Mouse (Mus musculus) midbrain, embryonic 16.5 days (tissue): ENCODE results near the gene Cfap77. TPM values are rescaled to one million over a fixed set of nuclear protein-coding genes. Genes with fewer than 3 reads are reported as not detected.

Source experiments
- ATAC-seq: fragments of 200-750 bp; cut with Nextera tagmentation; 2 replicates; pipeline ENCODE4 v1.8.0; 2017; ENCODE audit warnings: moderate TSS enrichment
- H3K27ac ChIP-seq: fragments of 300-500 bp; sonication (generic); 2 replicates; pipeline ENCODE4 v1.5.1; 2014; ENCODE audit warnings: mild to moderate bottlenecking, low read length, mixed read lengths
- H3K27me3 ChIP-seq: fragments of 300-500 bp; sonication (generic); 2 replicates; pipeline ENCODE4 v1.6.1; 2014; ENCODE audit warnings: low read depth, low read length, mixed read lengths; ENCODE audit not compliant: control insufficient read depth, insufficient read depth
- H3K36me3 ChIP-seq: fragments of 300-500 bp; sonication (generic); 2 replicates; pipeline ENCODE4 v1.6.1; 2014; ENCODE audit warnings: mild to moderate bottlenecking, low read length, moderate library complexity, mixed read lengths; ENCODE audit not compliant: control insufficient read depth, insufficient read depth
- H3K4me1 ChIP-seq: fragments of 300-500 bp; sonication (generic); 2 replicates; pipeline ENCODE4 v1.6.1; 2014; ENCODE audit warnings: mild to moderate bottlenecking, low read length, mixed read lengths; ENCODE audit not compliant: control insufficient read depth, insufficient read depth
- H3K4me2 ChIP-seq: fragments of 300-500 bp; sonication (generic); 2 replicates; pipeline ENCODE4 v1.6.1; 2014; ENCODE audit warnings: mild to moderate bottlenecking, low read length, mixed read lengths
- H3K4me3 ChIP-seq: fragments of 300-500 bp; sonication (generic); 2 replicates; pipeline ENCODE4 v1.5.1; 2014; ENCODE audit warnings: low read depth, mild to moderate bottlenecking, low read length, moderate library complexity, mixed read lengths
- H3K9ac ChIP-seq: fragments of 300-500 bp; sonication (generic); 2 replicates; pipeline ENCODE4 v1.6.1; 2014; ENCODE audit warnings: low read depth, low read length, mixed read lengths
- H3K9me3 ChIP-seq: fragments of 300-500 bp; sonication (generic); replicated peaks from 2 replicates; pipeline ENCODE4 v1.6.1; 2014; ENCODE audit warnings: mild to moderate bottlenecking, low read length, mixed read lengths; ENCODE audit not compliant: control insufficient read depth, poor library complexity, severe bottlenecking
- WGBS: fragments of 180-500 bp; shearing (Covaris S2); extraction: QIAGEN DNeasy Blood & Tissue Kit; methylation state at CpG from one replicate; pipeline ENCODE4 v1.1.7; 2014; 5-methylcytosine and 5-hydroxymethylcytosine counted together
- polyA plus RNA-seq: library from polyadenylated mRNA; unstranded; fragments of >200 nt; fragmentation: Nextera tagmentation; extraction: Ambion mirVana; gene quantifications from 2 replicates; pipeline ENCODE4 v1.2.1, GENCODE M21; 2015

The Cfap77 gene
- polyA plus RNA-seq, 1 experiment from 2014 or later, result 1.2 TPM

DNA sequence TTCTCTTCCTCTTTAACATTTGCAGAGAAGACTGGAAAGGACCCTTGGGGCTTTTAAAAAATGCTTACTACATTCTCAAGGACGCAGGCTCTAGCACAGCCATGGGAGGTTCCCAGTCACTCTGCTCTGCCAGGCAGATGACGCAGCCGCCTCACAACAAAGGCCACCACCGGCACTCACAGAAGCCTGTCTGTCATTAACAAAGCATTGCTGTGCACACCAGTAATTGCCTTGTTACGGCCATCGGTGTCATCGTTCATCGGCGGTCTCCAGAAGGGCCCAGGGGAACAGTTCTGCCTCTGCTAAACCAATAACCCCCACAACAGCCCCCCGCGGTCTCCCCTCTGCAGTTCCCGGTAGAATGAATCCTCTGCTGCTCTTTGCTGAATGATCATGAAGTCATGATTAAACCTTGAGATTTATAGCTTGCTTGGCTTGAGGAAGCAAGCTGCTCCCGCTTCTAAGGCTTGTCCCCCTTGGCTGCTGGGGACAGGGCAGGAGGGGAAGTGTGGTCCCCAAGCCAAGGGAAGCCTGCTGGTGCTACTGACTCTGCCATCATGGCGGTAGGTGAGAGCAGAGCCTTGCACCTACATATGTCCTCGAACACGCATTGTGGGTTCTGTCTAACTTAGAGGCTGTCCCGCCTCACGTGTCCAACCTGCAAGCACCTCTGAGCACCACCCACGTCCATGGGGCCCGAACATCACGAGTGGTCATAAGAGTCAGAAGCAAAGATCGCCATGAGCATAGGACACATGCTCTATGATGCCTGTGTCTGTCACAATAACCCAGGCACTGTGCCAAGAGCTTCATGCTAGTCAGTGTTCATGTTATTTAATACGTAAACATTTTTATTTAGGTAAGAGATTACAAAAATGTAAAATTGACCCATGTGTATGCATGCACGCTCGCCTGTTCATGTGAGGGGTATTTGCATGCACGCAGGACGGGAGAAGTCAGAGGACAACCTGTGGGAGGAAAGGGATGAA lies 38.0 kb downstream of the Cfap77 start:
- Histone ChIP-seq H3K9ac (peak overlapping the region; percentile 48), H3K9me3 (no peaks in the 10 kb centered on the region), H3K4me1 (peaks cover 11% of the 10 kb centered on the region), H3K27ac (peak overlapping the region; percentile 51; the same call in 1 of the 2 replicates), H3K4me3 (no peak overlapping the region), H3K27me3 (no peaks in the 10 kb centered on the region), H3K36me3 (no peaks in the 10 kb centered on the region), H3K4me2 (peak overlapping the region; percentile 27)
- peak; percentile 39; the same call in 1 of the 2 replicates for ATAC-seq
- 45% methylated on average over 27 of the region's 27 CpGs for WGBS

DNA sequence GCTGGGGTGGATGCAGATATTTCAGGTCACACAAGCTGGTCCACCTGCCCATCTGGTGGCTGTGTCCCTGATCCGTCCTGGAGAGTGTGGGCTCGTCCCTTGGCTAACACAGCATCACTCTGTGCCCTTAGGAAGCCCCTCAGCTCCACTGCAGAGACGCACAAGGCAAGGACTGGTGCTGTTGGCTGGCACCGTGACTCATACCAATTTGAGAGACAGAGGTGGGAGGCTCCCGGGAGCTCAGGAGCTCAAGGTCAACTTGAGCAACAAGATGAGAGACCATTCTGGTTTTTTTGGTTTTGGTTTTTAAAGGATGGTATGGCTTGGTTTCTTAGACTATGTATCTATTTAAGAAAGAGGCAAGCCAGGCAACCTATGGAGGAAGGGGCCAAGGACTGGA lies 42.3 kb downstream of the Cfap77 start:
- no peaks in the 10 kb centered on the region for H3K9me3 ChIP-seq
- 78% methylated on average over 5 of the region's 5 CpGs for WGBS
- H3K4me2 ChIP-seq, result no peak overlapping the region
- H3K27me3 ChIP-seq, result no peaks in the 10 kb centered on the region
- no peak overlapping the region for H3K27ac ChIP-seq
- H3K36me3 ChIP-seq, result no peaks in the 10 kb centered on the region
- no peak overlapping the region for H3K4me3 ChIP-seq
- H3K9ac ChIP-seq, result no peak overlapping the region
- peaks cover 17% of the 10 kb centered on the region for H3K4me1 ChIP-seq
- no peak for ATAC-seq

DNA sequence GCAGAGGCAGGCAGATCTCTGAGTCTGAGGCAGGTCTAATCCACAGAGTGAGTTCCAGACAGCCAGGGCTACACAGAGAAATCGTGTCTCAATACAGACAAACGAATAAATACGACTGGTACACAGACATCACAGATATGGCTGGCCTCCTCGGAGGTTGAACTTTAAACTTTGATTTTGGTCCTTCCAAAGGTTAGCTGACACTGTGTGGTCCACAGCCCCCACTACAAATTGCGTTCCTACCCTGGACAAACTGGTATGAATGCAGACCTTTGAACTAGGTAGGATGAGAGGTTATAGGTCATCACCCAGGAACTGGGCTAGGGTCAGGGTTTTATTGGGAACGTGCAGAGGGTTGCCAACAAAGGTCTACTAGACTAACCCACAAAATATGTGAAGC lies 47.2 kb downstream of the Cfap77 start:
- H3K9ac ChIP-seq, result no peak overlapping the region
- no peak overlapping the region for H3K4me2 ChIP-seq
- ATAC-seq, result no peak
- H3K4me1 ChIP-seq, result peaks cover 23% of the 10 kb centered on the region
- no peaks in the 10 kb centered on the region for H3K9me3 ChIP-seq
- H3K27me3 ChIP-seq, result no peaks in the 10 kb centered on the region
- no peak overlapping the region for H3K27ac ChIP-seq
- no peaks in the 10 kb centered on the region for H3K36me3 ChIP-seq
- whole genome bisulfite sequencing, result 83% methylated on average over 6 of the region's 6 CpGs
- no peak overlapping the region for H3K4me3 ChIP-seq

DNA sequence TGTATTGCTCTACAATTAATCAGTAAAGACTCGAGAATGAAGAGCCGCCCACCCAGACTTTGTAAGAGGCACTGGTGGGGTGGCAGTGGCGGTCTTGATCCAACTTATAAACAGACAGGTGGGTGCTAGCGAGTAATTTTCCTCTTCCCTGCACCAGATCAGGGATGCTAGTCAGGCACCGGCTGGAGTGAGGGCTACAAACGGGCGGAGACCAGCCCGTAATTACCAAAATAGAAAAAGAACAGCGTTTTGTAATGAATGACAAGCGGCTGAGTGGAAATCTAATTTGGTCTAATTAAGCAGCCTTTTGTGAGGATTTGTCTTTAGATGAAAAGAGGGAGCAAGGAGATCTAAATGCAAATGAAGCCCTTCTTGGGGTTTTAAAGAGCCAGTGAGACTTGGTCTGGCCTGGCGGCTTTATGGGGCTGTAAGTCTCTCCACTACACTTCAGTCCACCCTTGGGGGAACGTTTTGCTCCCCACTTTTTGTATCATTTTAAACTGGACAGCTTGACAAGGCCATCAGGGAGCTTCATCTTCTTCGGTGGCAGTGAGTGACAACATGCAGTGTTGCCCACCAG lies 48.3 kb downstream of the Cfap77 start:
- 27% methylated on average over 13 of the region's 13 CpGs for WGBS
- peaks cover 24% of the 10 kb centered on the region for H3K4me1 ChIP-seq
- H3K4me3 ChIP-seq, result no peak overlapping the region
- ATAC-seq, result no peak
- no peak overlapping the region for H3K9ac ChIP-seq
- H3K27me3 ChIP-seq, result peaks cover 3% of the 10 kb centered on the region; the same call in 1 of the 2 replicates
- H3K9me3 ChIP-seq, result no peaks in the 10 kb centered on the region
- H3K4me2 ChIP-seq, result no peak overlapping the region
- H3K36me3 ChIP-seq, result no peaks in the 10 kb centered on the region
- no peak overlapping the region for H3K27ac ChIP-seq

DNA sequence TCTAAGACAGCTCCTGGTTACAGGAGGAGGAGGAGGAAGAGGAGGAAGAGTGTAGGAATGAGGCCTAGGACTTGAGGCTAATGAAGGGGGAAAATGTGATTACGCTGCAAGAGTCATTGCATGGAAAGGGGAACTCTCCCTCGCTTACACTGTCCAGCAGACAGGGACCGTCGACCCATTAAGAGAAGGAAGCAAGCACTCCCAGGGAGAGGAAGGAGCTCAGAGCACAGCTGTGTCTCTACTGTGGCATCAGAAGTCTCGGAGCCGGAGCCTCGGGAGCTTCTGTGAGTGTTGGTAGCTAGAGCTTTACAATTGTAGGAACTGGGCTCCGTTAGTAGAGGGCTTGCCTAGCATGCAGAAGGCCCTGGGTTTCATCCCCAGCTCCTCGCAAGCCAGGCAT lies 50.8 kb downstream of the Cfap77 start:
- no peak for ATAC-seq
- Histone ChIP-seq H3K9me3 (no peaks in the 10 kb centered on the region), H3K4me1 (peaks cover 18% of the 10 kb centered on the region; the same call in 1 of the 2 replicates), H3K4me2 (no peak overlapping the region), H3K27me3 (peaks cover 3% of the 10 kb centered on the region; the same call in 1 of the 2 replicates), H3K27ac (no peak overlapping the region; the same call in 1 of the 2 replicates), H3K36me3 (no peaks in the 10 kb centered on the region), H3K4me3 (no peak overlapping the region), H3K9ac (no peak overlapping the region)
- 60% methylated on average over 9 of the region's 9 CpGs for WGBS

DNA sequence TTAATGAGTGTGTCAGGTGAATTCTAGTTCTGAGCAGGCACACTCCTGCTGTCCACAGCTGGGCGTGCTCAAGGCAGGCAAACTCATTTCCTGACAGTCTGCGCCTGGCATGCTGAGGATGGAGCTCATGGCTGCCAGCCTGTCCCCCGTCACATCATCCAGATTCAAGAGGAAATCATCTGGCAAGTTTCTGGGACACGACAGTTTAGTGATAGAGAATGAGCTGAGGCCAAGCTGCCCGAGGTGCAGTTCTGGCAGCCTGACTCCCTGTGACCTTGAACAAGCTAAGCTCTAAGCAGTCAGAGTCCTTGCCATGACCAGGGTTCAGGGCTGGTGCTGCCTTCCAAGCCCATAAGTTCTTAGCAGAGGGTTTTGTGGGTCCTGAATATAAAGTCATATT lies 56.6 kb downstream of the Cfap77 start:
- Histone ChIP-seq H3K4me3 (no peak overlapping the region), H3K27ac (no peak overlapping the region), H3K4me2 (no peak overlapping the region), H3K36me3 (no peaks in the 10 kb centered on the region), H3K4me1 (peaks cover 14% of the 10 kb centered on the region; the same call in 1 of the 2 replicates), H3K27me3 (peaks cover 3% of the 10 kb centered on the region; the same call in 1 of the 2 replicates), H3K9me3 (no peaks in the 10 kb centered on the region; the same call in 1 of the 2 replicates), H3K9ac (no peak overlapping the region)
- WGBS, result 72% methylated on average over 5 of the region's 5 CpGs
- ATAC-seq, result no peak

DNA sequence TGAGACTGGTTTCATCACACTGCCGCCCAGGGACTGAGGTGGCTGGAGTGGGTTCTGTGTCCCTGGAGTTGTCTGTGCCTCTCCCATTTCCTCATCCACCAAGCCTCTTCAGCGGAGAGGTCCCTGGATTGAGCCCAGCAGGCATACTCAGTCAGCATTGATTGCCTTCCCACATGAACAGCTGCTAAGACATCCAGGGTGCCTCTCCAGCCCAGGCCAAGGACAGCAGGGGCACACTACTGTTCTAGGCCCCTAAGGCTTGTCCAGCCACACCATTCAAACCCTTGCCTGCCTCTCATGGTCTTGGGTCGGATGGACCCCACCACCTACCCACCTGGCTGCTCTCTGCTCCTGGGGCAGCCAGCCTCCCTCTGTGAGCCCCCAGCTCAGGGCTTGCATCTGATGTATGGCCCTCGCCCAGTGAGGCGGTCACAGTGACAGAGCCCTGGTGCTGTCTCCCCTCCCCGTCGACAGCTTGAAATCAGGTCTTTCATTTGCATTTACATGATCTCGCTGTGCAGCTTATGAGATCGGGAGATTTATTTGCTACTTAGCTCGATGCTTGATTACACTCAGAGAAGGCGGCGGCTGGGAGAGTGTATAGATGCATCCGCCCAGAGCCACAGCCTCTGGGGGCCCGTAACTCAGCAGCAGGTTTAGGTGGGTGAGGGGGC lies 57.6 kb downstream of the Cfap77 start:
- Histone ChIP-seq H3K9me3 (no peaks in the 10 kb centered on the region; the same call in 1 of the 2 replicates), H3K36me3 (no peaks in the 10 kb centered on the region), H3K4me1 (peaks cover 8% of the 10 kb centered on the region; the same call in 1 of the 2 replicates), H3K27ac (peak overlapping the region; percentile 38; the same call in 1 of the 2 replicates), H3K4me3 (no peak overlapping the region), H3K9ac (no peak overlapping the region), H3K27me3 (no peaks in the 10 kb centered on the region; the same call in 1 of the 2 replicates), H3K4me2 (no peak overlapping the region)
- 0 out of 2 replicates have a peak, but pooled peaks have one; percentile 17 for ATAC-seq
- WGBS, result 24% methylated on average over 14 of the region's 14 CpGs

DNA sequence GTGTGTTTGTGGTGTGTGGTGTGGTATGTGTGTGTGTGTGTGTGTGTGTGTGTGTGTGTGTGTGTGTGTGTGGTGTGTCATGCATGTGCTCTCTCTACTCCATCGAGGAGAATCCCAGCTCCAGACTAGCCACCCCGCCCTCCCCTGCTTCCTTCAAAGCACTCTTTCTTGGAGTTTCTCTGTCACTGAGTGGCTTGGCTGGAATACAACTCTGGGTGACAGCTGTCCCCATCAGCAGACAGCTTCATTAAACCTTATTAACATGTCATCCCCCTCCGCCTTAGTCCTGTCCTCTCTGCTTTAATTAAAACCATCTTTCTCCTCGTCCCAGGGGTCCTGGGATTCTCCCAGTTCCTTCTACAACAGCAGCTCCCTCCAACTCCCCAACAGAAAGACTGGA lies 59.4 kb downstream of the Cfap77 start:
- no peaks in the 10 kb centered on the region for H3K27me3 ChIP-seq
- no peak overlapping the region for H3K27ac ChIP-seq
- no peaks in the 10 kb centered on the region for H3K36me3 ChIP-seq
- H3K4me3 ChIP-seq, result no peak overlapping the region
- no peak overlapping the region for H3K4me2 ChIP-seq
- no peak overlapping the region for H3K9ac ChIP-seq
- peaks cover 8% of the 10 kb centered on the region; the same call in 1 of the 2 replicates for H3K4me1 ChIP-seq
- ATAC-seq, result no peak
- WGBS, result 15% methylated on average over 4 of the region's 4 CpGs
- H3K9me3 ChIP-seq, result no peaks in the 10 kb centered on the region; the same call in 1 of the 2 replicates
